In the genomic region with DNA sequence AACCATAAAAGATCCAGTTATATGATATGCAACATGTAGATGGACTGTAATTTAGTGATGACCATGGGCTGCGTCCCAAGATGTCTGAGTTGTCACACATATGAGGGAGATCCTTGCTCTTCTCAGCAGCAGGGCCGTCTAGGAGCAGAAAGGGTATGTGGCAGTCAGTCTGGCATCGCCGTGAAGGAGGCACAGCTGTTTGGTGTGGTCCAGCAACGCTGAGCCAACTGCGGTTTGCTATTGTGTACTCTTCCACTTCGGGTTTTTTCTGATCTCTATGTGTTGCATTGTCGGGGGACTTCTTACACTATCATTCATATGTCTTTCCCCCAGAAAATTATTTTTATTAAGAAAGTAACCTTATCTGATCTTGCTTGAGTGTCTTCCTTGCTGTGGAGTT, we compare ENCODE assay signal across 22 mouse cellular contexts. TPM values are rescaled to one million over a fixed set of nuclear protein-coding genes. Genes with fewer than 3 reads are reported as not detected.
A peak's percentile ranks its signal among the peaks of the same experiment; 100 is the strongest.
DNase-seq lines count a peak whose midpoint lies in the region; ATAC-seq and TF ChIP-seq lines count a peak whose summit lies in the region.
"Had no signal": no experiment of that assay in that cellular context is flagged by ENCODE, and none has a peak within 500 bp of the region (broad histone marks: within the 10 kb centered on the region; RNA-seq: fewer than 3 reads in every experiment).

No protein-coding gene starts in this region.

- H3K36me3 ChIP-seq in lung, embryonic 14.5 days (ENCODE audit: insufficient read depth): no peaks in the 10 kb centered on the region
- no peaks in the 10 kb centered on the region for H3K36me3 ChIP-seq in lung, embryonic 16.5 days (ENCODE audit: control insufficient read depth, insufficient read depth, low read length)
- H3K36me3 ChIP-seq in megakaryocyte, embryonic 14.5 days (replicated peaks; ENCODE audit: low read length): no peaks in the 10 kb centered on the region
- H3K36me3 ChIP-seq: embryonic facial prominence, embryonic 10.5 days; embryonic facial prominence, embryonic 12.5 days; forebrain, embryonic 15.5 days had no signal

- no peaks in the 10 kb centered on the region for H3K9me3 ChIP-seq in lung, embryonic 14.5 days (ENCODE audit: low read depth, low read length)
- no peaks in the 10 kb centered on the region for H3K9me3 ChIP-seq in lung, embryonic 16.5 days (ENCODE audit: control insufficient read depth, low read length)
- H3K9me3 ChIP-seq in megakaryocyte, embryonic 14.5 days: no peaks in the 10 kb centered on the region
- H3K9me3 ChIP-seq: embryonic facial prominence, embryonic 10.5 days; embryonic facial prominence, embryonic 12.5 days; forebrain, embryonic 13.5 days; forebrain, embryonic 15.5 days had no signal

- H3K27me3 ChIP-seq in lung, embryonic 14.5 days (ENCODE audit: insufficient read depth, low read length): no peaks in the 10 kb centered on the region
- H3K27me3 ChIP-seq in lung, embryonic 16.5 days (ENCODE audit: control insufficient read depth, insufficient read depth, low read depth, low read length): no peaks in the 10 kb centered on the region
- H3K27me3 ChIP-seq in megakaryocyte, embryonic 14.5 days (replicated peaks): no peaks in the 10 kb centered on the region
- H3K27me3 ChIP-seq: embryonic facial prominence, embryonic 12.5 days; forebrain, embryonic 13.5 days; forebrain, embryonic 15.5 days had no signal

- peak overlapping the region; percentile 44 for H3K27ac ChIP-seq in lung, embryonic 14.5 days (ENCODE audit: low read depth)
- peak overlapping the region; percentile 74 for H3K27ac ChIP-seq in lung, embryonic 16.5 days (ENCODE audit: low read length)
- H3K27ac ChIP-seq: embryonic facial prominence, embryonic 10.5 days; embryonic facial prominence, embryonic 12.5 days; forebrain, embryonic 13.5 days; forebrain, embryonic 15.5 days had no signal

- 47% methylated on average over 8 of the region's 8 CpGs for WGBS in lung, embryonic 14.5 days
- 39% methylated on average over 8 of the region's 8 CpGs for WGBS in lung, embryonic 16.5 days

- peak; percentile 65 for DNase-seq in lung, embryonic 14.5 days
- no peak for DNase-seq in lung, postnatal 10 days
- no peak for DNase-seq in lung, adult 18-20 months
- DNase-seq: adrenal gland, adult 2 months; adrenal gland, postnatal 10 days; adrenal gland, postnatal 25 days; B cell, adult 2 months; cerebellum, adult 11 months; cerebellum, adult 18-20 months; cerebellum, adult 8-10 months; cerebellum, adult 9-11 months; cerebellum, postnatal 14 days; cerebellum, postnatal 36 days had no signal

- peaks cover 26% of the 10 kb centered on the region for H3K4me1 ChIP-seq in lung, embryonic 14.5 days (ENCODE audit: insufficient read depth)
- H3K4me1 ChIP-seq in lung, embryonic 16.5 days (replicated peaks; ENCODE audit: control insufficient read depth, insufficient read depth, low read length): peaks cover 22% of the 10 kb centered on the region
- H3K4me1 ChIP-seq in megakaryocyte, embryonic 14.5 days: no peaks in the 10 kb centered on the region
- H3K4me1 ChIP-seq: forebrain, embryonic 13.5 days; forebrain, embryonic 15.5 days had no signal

- TF ChIP-seq CTCF in lung, embryonic 14.5 days (IDR thresholded peaks at IDR 0.05; ENCODE audit: low read depth): no peak

- no peak overlapping the region for H3K9ac ChIP-seq in lung, embryonic 14.5 days
- H3K9ac ChIP-seq in lung, embryonic 16.5 days (ENCODE audit: low read length): no peak overlapping the region
- H3K9ac ChIP-seq: embryonic facial prominence, embryonic 12.5 days; forebrain, embryonic 13.5 days; forebrain, embryonic 15.5 days had no signal

- ATAC-seq in lung, embryonic 14.5 days (ENCODE audit: insufficient read depth): no peak
- ATAC-seq in lung, embryonic 16.5 days (ENCODE audit: low read depth): 0 out of 2 replicates have a peak, but pooled peaks have one; percentile 38
- ATAC-seq in megakaryocyte, adult 5-6 weeks (ENCODE audit: poor library complexity, severe bottlenecking): no peak
- no peak for ATAC-seq in frontal cortex, adult (ENCODE audit: low TSS enrichment)
- ATAC-seq: forebrain, embryonic 13.5 days; forebrain, embryonic 15.5 days had no signal

- H3K4me2 ChIP-seq in lung, embryonic 14.5 days: no peak overlapping the region
- H3K4me2 ChIP-seq in lung, embryonic 16.5 days (ENCODE audit: low read depth, low read length): no peak overlapping the region
- H3K4me2 ChIP-seq: embryonic facial prominence, embryonic 12.5 days; forebrain, embryonic 13.5 days; forebrain, embryonic 15.5 days had no signal

- no peak overlapping the region for H3K4me3 ChIP-seq in lung, embryonic 14.5 days (ENCODE audit: low read depth, low read length)
- no peak overlapping the region for H3K4me3 ChIP-seq in lung, embryonic 16.5 days (ENCODE audit: low read length)
- peak overlapping the region; percentile 46 for H3K4me3 ChIP-seq in megakaryocyte, embryonic 14.5 days (replicated peaks)
- H3K4me3 ChIP-seq: embryonic facial prominence, embryonic 10.5 days; embryonic facial prominence, embryonic 12.5 days; forebrain, embryonic 13.5 days; forebrain, embryonic 15.5 days had no signal

RNA-seq across cellular contexts. Expression of gene Cxcl12, which starts 33.5 kb away (rescaled TPM):
- 87.4 and 91.0 TPM in 2 replicates for polyA plus RNA-seq in lung, embryonic 14.5 days (2014; fragmentation: Nextera tagmentation; extraction: Ambion mirVana)
- polyA plus RNA-seq in lung, embryonic 16.5 days (2015; fragmentation: Nextera tagmentation; extraction: Ambion mirVana): 106 and 113 TPM in 2 replicates
- not detected in 2 replicates for polyA plus RNA-seq in megakaryocyte, embryonic 14.5 days (2012; ENCODE audit: insufficient read depth, low replicate concordance)
- total RNA-seq in megakaryocyte, adult 5-6 weeks (2015): 8.8 and 9.7 TPM in 2 replicates
- total RNA-seq in megakaryocyte, adult 5-6 weeks (2017): 9.7 and 12.8 TPM in 2 replicates
- total RNA-seq: MEL had no signal

Comparison
In these comparisons a context has a peak if more than half of its experiments do, and no peak if none do; other contexts are left out.
1. RNA of gene Cxcl12, which starts 33.5 kb away (polyA plus RNA-seq): 106 to 113 TPM in lung, embryonic 16.5 days and 87.4 to 91.0 TPM in lung, embryonic 14.5 days; not detected in megakaryocyte, embryonic 14.5 days; every median in the first group is over 10 times any median in the second.